Mouse (Mus musculus): ENCODE measurements at regions not wholly inside any gene's neighbourhood (a gene's known extent, or its start where the extent isn't known, plus 50 kb on each side); places are given as distances from the start of the nearest gene placed in this dataset.
"Not testable (repeated sequence)": the region's sequence is repeated elsewhere in the genome, so short reads cannot be mapped to it uniquely, and the experiment has no call there.

GRCm38 (mm10) chr2:166516261-166516660 is 197.4 kb downstream of the Prex1 start:
- no peak for DNase-seq (ENCODE audit: low spot score)

GRCm38 (mm10) chr2:166514664-166515063 is 199.0 kb downstream of the Prex1 start:
- DNase-seq (ENCODE audit: low spot score), result no peak

GRCm38 (mm10) chr2:166512488-166512887 is 201.1 kb downstream of the Prex1 start:
- peak; percentile 57 for DNase-seq (ENCODE audit: low spot score)

GRCm38 (mm10) chr2:166511477-166511876 is 202.2 kb downstream of the Prex1 start:
- DNase-seq (ENCODE audit: low spot score), result not testable (repeated sequence)

GRCm38 (mm10) chr2:166510776-166511175 is 202.9 kb downstream of the Prex1 start:
- no peak for DNase-seq (ENCODE audit: low spot score)

GRCm38 (mm10) chr2:166509591-166509990 is 204.0 kb downstream of the Prex1 start:
- no peak for DNase-seq (ENCODE audit: low spot score)

- DNase-seq (ENCODE audit: low spot score), result no peak
Observed at GRCm38 (mm10) chr2:166508656-166509420, 204.8 kb downstream of the Prex1 start.

GRCm38 (mm10) chr2:166505309-166505708 is 208.3 kb downstream of the Prex1 start:
- DNase-seq (ENCODE audit: low spot score), result no peak

- no peak for DNase-seq (ENCODE audit: low spot score)
Observed at GRCm38 (mm10) chr2:166503666-166504065, 210.0 kb downstream of the Prex1 start.

GRCm38 (mm10) chr2:166492895-166493294 is 220.7 kb downstream of the Prex1 start:
- DNase-seq (ENCODE audit: low spot score), result no peak

- DNase-seq (ENCODE audit: low spot score), result no peak
Observed at GRCm38 (mm10) chr2:166492421-166492820, 221.2 kb downstream of the Prex1 start.

GRCm38 (mm10) chr2:166491861-166492260 is 221.8 kb downstream of the Prex1 start:
- no peak for DNase-seq (ENCODE audit: low spot score)

- DNase-seq (ENCODE audit: low spot score), result no peak
Observed at GRCm38 (mm10) chr2:166489041-166489872, 224.4 kb downstream of the Prex1 start.

- DNase-seq (ENCODE audit: low spot score), result no peak
Observed at GRCm38 (mm10) chr2:166487688-166488087, 225.9 kb downstream of the Prex1 start.

- DNase-seq (ENCODE audit: low spot score), result peak; percentile 44
Observed at GRCm38 (mm10) chr2:166485788-166486187, 227.8 kb downstream of the Prex1 start.

- peak; percentile 37 for DNase-seq (ENCODE audit: low spot score)
Observed at GRCm38 (mm10) chr2:166485361-166485760, 228.3 kb downstream of the Prex1 start.

- no peak for DNase-seq (ENCODE audit: low spot score)
Observed at GRCm38 (mm10) chr2:166483617-166484319, 229.9 kb downstream of the Prex1 start.

GRCm38 (mm10) chr2:166482720-166483616 is 230.7 kb downstream of the Prex1 start:
- DNase-seq (ENCODE audit: low spot score), result no peak

- DNase-seq (ENCODE audit: low spot score), result no peak
Observed at GRCm38 (mm10) chr2:166481774-166482173, 231.9 kb downstream of the Prex1 start.

GRCm38 (mm10) chr2:166481362-166481761 is 232.3 kb downstream of the Prex1 start:
- no peak for DNase-seq (ENCODE audit: low spot score)

GRCm38 (mm10) chr2:166480883-166481282 is 232.7 kb downstream of the Prex1 start:
- no peak for DNase-seq (ENCODE audit: low spot score)

All from testis, postnatal 14 days (tissue).